Mouse (Mus musculus): ENCODE results near the gene Smg8. TPM values are rescaled to one million over a fixed set of nuclear protein-coding genes. Genes with fewer than 3 reads are reported as not detected.
"Not testable (repeated sequence)": the region's sequence is repeated elsewhere in the genome, so short reads cannot be mapped to it uniquely, and the experiment has no call there.

The Smg8 gene
- total RNA-seq (2021) = 16.2 and 18.3 TPM in 2 replicates
- long read RNA-seq, experiment 1, transcript Smg8-201 (4 exons, 3,218 nt) = major isoform, 8 of 9 reads
- long read RNA-seq, experiment 1, partial matches to known transcripts = 1 of 9 reads
- long read RNA-seq, experiment 1, other reads (novel, unspliced or antisense) = 0 of 9 reads
- long read RNA-seq, experiment 2, transcript Smg8-201 (4 exons, 3,218 nt) = major isoform, 6 of 7 reads
- long read RNA-seq, experiment 2, partial matches to known transcripts = 1 of 7 reads
- long read RNA-seq, experiment 2, other reads (novel, unspliced or antisense) = 0 of 7 reads

DNA sequence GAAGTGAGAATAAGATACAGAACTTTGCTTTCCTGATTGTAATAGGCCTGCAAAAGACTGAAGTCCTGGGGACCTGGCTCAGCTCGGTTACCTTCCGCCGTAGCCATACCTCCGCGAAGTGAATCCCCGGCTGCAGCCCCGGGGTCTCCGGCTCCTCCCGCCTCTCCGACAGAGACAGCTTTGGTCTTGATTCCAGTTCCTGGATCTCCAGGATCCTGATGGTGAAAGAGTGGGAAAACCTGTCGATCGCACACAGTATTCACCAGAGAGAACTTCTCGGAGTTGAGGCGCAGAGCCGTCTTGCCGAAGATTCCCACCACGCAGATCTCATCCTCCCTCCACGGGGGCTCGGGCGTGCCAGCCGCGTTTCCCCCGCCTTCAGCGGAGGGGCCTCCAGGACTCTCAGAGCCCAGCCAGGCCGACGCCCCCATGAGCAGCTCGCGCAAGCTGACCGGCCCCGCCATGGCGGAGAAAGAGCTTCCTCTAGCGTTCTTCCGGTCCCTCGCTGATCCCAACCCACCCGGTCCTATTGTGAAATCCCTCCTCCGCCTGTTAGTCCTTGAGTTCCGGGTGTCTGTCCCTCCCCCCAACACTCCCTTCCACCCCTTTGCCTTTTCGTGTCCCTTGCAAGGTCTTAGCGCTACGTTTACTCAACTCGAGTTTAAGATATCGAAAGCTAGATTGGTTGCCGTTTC is at the start of gene Smg8:
Gene Smg8, minus strand, starts transcription at position 485 of the 695 bp plus-strand sequence.
- peak; percentile 92 for DNase-seq

DNA sequence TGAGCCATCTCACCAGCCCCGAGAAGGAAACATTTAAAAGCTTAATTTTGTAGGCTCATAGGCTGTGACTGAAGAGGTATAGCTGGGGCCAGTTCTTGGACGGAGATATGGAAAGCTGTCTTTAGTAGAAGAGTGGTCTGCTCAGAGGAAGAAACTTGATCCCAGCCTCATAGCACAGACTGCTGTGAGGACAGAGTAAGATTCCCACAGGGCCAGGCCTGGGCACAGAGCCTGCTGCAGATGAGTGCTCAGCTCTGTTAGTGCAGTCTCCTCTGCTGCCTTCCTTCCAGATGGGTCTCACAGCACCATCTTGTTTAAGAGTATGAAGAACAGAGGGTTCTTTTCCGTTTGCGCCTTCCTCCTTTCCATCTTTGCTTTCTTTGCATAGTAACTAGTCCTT is 49.7 kb upstream of the Smg8 start:
- no peak for DNase-seq

DNA sequence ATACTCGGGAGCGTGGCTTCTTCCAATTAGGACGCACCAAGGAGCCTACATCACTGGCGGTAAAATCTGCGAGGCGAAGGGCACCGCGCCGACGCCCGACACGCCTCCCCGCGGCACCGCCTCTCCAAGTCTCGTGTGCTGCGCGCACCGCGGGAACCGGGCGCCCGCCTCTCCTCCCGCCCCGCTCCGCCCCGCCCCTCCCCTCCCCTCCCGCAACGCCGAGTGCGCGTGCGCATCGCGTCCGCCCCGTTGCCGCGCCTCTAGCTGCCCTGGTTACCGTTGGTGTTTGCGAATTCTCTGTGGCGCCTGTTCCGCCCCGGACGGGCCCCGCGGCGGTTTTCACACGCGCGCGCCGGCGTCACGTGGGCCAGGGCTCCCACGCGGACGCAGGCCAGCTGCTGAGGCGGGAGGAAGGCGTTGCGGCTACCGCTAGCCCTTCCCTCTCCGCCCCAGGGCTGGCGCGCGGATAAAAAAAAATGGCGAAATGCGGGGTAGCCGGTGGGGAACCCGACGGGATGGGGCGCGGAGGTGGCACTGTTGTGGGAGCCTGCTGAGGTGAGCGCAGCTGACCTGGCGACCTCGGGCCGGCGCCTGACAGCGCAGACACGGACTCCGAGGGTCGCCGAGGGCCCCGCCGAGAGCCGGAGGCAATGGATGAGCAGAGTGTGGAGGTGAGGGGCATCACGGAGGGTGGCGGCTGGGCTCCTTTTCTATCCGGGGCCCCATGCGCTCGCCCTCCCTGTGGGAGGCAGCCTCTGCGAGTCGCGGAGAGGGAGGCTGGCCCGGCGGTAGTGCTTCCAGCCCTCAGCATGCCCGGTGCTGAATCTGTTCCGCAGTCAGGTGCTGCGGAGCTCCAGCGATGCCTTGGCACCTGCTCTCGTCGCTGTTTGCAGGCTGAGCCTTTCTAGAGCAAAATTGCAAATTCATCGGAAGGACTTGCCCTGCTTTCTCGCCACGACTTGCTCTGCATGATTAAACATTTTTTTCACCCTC is 40.5 kb upstream of the Smg8 start, which contains the start of gene Trim37:
Gene Trim37, plus strand, starts transcription at position 254 of the 993 bp plus-strand sequence.
- peak; percentile 91 for DNase-seq

DNA sequence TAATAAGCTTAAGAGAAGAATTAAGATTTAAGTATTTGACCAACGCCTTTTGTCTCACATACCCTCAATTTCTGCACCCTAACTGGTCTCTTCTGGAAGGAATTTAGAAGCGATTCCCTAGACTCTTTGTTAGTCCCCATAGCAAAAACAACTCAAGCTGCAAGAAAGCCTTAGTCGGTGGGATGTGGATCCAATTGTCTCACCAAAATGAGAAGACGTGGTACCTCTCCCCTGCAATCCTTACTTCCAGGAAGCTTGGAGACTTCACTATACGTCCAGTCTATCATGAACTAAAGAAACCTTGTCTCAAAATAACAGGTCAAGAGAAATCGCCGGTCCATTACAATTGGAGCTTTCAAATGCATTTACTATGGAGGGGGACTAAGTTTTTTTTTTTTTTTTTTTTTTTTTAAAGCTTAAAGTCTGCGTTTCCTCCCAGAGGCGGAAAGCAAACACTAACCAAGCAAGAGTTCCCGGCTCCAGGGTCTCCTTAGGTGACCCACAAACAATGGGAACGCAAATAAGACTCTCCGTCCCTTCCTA is 39.8 kb upstream of the Smg8 start:
- no peak for DNase-seq

DNA sequence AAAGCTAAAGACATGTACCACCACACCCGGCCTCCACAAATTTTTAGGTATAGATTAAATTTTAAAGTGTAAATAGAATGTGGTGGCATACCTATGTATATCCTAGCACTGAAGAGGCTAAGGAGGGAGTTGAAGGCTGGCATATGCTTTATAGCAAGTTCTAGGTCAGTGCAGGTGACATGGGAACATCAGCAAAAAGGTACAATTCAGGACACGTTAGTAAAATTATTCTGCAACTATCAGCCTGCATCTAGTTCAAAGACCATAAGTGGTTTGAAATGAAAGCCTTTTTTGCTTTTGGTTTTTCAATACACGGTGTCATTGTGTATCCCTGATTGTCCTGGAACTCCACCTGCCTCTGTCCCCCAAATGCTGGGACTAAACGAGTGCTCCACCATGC is 39.0 kb upstream of the Smg8 start:
- DNase-seq = no peak

DNA sequence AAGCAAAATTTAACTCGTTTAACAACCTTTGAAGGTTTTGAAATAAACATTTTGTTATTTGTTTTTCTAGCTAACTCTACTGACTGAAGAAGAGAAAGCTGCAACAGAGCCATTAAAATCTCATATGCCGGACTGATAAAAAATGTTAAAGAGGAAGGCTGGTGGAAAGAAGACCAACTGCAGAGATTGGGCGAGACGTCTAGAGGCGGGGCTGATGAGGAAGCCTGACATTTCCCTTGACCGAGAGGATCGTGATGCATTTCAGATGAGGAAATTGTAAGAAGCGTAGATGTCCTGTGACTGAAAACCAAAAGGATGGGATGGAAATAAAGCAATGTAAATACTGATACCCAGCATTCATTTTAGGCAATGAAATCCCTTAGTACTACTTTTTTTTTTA is 35.3 kb upstream of the Smg8 start:
- no peak for DNase-seq

GRCm38 (mm10) chr11:87110172-87110909 is 23.8 kb upstream of the Smg8 start:
- DNase-seq = no peak

DNA sequence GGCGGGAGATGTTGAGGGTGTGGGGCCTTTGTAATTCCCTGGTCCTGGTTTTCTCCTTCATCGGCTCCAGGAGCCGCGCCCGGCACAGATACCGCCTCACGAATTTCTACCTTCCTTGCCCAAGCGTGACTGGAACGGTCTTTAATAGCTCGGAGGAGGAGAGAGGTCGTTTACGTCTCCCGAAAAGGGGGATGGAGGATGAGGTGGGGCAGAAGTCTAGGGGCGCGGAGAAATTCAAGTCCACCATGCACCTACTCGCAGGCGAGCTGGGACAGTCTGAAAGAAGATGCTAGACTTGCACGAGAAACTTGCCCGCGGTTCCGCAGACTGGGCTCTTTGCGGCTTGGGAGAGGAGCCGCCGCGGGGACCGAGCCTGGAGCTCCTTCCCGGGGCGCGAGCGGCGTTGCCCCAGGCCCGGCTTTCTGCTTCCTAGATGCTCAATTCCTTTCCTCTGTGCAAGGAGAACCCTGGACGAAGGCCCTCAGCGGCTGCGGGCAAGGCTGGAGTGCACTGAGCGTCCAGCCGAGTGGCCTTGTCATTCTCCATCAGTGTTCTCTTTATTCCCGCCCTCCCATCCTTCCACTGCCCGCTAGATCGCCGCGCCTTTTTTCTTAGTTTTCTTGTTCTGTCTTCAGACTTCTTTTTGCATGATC is 23.1 kb upstream of the Smg8 start:
- peak; percentile 29 for DNase-seq

DNA sequence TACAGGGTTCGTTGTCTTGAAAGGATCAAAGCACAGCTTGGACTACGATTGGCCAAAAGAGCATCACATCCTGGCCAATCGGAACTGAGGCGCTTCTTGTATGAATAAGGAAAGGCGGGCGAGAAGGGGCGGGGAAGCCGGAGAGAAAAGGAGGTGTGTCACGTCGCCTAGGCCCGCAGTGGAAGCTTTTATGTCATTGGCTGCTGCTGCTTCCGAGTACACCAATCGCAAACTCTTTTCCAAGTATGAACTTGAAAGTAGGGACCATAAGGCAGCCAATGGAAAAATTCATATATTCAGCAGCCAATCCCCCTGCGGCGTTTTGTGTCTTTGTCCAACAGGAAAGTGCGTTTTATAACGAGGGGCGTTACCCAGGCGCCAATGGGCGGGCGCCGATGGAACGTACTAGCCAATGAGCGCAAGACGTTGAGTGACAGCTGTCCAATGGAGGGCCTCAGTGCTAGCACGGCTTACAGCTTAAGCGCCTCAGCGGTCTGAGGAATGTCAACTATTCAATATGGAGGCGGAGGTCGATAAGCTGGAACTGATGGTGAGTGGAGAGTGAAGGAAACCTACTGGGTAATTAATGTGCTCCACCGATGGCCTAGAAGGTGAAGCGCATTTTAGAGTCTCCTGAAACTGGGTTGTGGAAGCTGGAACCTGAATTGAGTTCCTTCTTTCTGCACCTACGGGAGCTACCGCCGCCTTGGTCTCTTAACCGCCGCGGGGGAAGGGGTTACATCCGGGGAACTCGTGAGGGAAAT is 22.4 kb upstream of the Smg8 start, which contains the start of gene Ska2:
Gene Ska2, plus strand, starts transcription at position 480 of the 764 bp plus-strand sequence.
- DNase-seq = peak; percentile 98

DNA sequence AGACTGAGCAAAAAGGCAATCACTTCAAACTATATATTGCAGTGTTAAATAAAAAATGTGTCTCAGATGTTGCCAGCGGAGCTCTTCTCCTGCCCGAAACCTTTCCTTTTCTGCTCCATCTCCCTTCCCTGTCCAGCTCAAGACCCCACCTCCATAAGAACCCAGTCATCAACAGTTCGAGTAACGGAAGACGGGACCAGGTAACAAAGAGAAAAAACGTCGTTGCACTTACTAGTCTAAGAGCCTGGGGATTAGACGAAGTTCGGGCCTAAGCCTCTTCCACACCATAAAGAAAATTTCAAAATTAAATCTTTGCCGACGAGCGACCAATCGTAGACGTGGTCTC is 21.8 kb upstream of the Smg8 start, which contains the start of gene Prr11:
Gene Prr11, minus strand, starts transcription at position 300 of the 346 bp plus-strand sequence.
- no peak for DNase-seq

DNA sequence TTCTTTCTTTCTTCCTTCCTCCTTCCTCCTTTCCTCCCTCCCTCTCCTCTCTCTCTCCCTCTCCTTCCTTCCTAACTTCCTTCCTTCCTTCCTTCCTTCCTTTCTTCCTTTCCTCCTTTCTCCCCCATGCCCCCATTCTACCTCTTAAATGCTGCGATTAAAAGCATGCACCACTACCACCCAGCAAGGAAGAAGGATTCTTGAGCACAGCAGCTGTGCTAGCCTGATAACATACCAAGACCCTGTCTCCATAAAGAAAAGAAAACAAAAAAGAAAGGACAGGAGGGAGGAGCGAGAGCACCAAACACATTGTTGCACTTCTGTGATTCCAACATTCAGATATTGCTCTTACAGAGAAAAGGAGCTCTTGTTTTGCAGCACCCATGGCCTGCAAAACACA is 568 bp upstream of the Smg8 start:
- DNase-seq = no peak

DNA sequence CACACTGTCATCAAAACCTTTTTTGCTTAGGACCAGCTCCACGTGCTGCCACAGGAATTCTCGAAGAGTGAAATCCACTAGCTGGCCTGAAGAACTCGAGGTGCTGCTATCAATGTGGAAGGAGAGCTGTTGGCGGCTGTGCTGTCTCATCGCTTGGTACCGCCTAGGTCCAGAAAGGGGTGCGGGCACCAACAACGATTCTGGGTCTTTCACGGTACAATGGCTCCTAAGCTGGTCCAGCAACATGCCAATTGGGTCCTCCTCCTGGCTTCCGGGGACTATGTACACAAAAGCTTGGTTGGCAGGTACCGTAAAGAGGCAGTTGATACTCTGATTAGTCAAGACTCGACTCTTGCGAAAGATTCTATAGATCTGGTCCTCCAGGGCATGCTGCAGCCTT is 1.1 kb downstream of the Smg8 start:
- DNase-seq = no peak

DNA sequence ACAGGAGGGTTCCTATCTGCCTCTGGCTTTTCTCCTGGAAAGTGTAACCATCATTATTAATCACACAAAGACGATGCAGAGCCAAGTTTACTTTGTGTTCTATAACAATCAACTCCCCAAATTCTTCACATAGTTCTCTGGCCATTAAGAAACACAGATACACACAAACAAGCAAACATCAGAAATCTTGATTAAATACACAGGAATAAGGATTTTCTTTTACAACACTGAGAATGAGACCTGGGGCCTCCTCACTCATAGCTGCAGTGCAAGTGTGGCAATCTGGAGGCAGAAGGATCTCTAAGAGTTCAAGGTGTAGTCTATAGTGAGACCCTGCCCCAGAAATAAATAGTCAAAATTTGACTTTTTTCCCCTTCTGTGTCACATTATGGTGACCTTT is 2.9 kb downstream of the Smg8 start:
- DNase-seq = no peak

DNA sequence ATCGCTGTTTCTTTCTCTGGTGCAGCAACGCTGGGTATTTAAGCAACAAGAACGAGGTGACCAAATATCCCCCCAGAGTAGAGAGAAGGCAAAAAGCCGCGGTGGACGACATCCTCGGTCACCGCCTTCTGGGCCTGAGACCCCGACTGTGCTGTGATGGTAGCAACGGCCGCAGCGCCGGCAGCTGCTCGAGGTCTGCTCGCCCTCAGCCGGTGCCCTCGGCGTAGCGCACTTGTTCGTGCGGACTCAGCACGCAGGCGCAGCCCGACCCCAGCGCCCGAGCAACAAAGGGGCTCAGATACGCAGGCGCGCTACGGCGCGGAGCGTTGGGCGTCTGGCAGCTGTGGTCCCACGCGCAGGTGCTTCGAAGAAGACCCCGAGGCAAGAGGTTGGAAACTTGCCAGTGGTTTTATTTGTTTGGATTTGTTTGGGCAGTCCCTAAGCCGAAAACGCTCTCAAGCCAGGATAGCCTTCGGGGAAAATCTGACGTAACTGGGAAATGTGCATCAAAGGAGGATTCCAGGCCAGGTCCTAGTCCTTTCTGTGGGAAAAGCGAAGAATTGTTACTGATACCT is 12.6 kb downstream of the Smg8 start, which contains the start of gene Gdpd1:
Gene Gdpd1, minus strand, starts transcription at position 197 of the 575 bp plus-strand sequence.
- peak; percentile 93 for DNase-seq

DNA sequence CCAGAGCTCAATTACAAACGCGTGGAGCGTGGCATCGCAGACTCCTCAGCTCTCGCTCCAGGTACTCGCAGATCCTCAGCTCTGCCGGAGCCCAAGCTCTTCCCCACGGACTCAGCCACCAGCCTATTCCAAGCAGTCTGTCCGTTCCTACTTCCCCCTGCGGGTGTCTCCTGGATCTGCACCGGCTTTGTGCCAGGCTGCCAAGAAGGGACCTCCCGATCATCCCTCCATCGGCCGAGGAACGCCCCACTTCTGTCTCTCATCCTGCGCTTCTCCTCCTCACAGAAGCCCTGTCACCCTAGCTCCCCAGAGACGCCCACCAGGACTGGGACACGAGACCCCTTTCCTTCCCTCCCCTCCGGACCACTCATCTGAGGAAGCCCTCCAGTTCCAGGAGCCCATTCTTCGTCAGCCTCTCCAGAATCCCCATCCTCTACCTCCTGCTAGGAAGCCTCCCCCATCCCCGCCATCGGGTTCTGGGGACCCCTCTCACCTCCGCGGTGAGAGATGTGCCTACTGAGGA is 13.2 kb downstream of the Smg8 start:
- peak; percentile 83 for DNase-seq

DNA sequence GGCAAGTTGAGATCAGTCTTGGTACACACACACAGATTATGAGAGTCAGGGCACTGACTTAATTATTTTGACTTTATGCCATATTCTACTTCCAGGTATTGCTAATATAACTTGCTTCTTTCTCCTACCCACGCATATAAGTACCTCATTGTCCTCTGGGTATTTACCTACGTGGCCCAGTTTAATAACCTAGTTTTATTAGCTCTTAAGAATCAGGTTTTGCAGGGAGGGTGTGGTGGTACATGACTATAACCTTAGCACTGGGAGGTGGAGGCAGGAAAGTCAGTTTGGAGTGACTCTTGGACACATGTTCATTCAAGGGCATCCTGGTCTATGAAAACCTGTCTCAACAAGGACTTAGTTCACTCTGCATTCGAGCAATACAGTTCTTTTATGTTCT is 24.5 kb downstream of the Smg8 start:
- DNase-seq = no peak

DNA sequence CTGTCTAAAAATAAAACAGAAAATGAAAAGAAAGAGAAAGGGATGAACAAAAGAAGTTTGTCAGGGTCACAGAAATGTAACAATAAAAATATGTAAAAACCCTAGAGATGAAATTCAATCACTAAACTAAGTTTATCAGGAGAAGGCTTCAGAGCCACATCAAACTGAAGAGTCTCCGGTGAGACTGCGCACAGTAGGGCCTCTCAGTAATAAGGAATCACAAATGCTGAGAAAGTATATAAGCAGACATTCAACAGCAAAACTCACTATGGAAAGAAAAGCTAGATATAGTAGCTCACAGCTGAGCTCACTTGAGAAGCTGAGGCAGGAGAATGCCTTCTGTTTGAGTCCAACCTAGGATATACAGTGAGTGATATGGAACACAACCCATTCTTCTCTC is 26.2 kb downstream of the Smg8 start:
- no peak for DNase-seq

DNA sequence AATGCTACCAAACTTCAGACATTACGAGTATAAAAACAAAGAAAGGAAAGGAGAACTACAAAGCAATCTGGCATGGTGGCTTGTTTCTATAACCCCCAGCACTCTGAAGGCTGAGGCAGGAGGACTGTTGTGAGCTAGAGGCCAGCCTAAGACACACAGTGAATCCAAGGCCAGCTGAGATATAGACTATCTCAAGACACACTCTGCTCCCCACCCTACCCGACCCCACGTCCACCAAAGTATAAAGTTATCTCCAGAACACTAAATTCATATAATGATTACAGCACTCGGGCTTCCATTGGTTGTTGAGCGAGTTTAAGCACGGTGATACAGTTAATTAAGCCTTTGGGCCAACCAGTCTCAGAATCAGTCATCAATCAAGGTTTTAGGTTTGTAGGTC is 30.3 kb downstream of the Smg8 start:
- DNase-seq = no peak

DNA sequence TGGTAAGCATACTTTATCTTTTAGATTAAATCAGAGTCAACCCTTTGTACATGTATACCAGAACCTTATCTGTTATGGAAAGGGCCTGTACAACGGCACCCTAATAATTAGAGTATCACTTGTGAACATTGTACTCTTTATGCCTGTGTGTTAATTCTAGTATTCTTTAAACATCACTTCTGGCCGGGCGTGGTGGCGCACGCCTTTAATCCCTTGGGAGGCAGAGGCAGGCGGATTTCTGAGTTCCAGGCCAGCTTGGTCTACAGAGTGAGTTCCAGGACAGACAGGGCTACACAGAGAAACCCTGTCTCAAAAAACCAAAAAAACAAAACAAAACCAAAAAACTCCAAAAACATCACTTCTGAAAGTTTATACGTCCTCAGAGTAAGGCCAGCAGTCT is 37.7 kb downstream of the Smg8 start:
- not testable (repeated sequence) for DNase-seq
